Mouse (Mus musculus) liver, embryonic 11.5 days (tissue): ENCODE measurements around the gene Fcgr2b. TPM values are rescaled to one million over a fixed set of nuclear protein-coding genes. Genes with fewer than 3 reads are reported as not detected.

Experiments
- ATAC-seq: fragments of 200-750 bp; cut with Nextera tagmentation; replicated peaks from 2 replicates; pipeline ENCODE4 v1.8.0; 2017; ENCODE audit warnings: moderate number of reproducible peaks, mild to moderate bottlenecking, moderate TSS enrichment, moderate library complexity; ENCODE audit not compliant: low FRiP score
- DNase-seq: peaks from one replicate; pipeline ENCODE4 v3.0.0-alpha.2; 2017; ENCODE audit warnings: low spot score
- H3K27ac ChIP-seq: fragments of 300-500 bp; sonication (generic); 2 replicates; pipeline ENCODE4 v1.5.1; 2014; ENCODE audit warnings: mild to moderate bottlenecking, low read depth, low read length, control low read depth
- H3K27me3 ChIP-seq: fragments of 300-500 bp; sonication (generic); replicated peaks from 2 replicates; pipeline ENCODE4 v1.6.1; 2014; ENCODE audit warnings: low read length, mixed read lengths; ENCODE audit not compliant: control insufficient read depth, insufficient read depth
- H3K36me3 ChIP-seq: fragments of 300-500 bp; sonication (generic); 2 replicates; pipeline ENCODE4 v1.6.1; 2014; ENCODE audit warnings: mild to moderate bottlenecking, low read length, moderate library complexity, mixed read lengths; ENCODE audit not compliant: control insufficient read depth, insufficient read depth
- H3K4me1 ChIP-seq: fragments of 300-500 bp; sonication (generic); replicated peaks from 2 replicates; pipeline ENCODE4 v1.6.1; 2014; ENCODE audit warnings: low read length, mixed read lengths; ENCODE audit not compliant: control insufficient read depth, insufficient read depth
- H3K4me2 ChIP-seq: fragments of 300-500 bp; sonication (generic); 2 replicates; pipeline ENCODE4 v1.6.1; 2014; ENCODE audit warnings: mild to moderate bottlenecking, control low read depth, moderate library complexity
- H3K4me3 ChIP-seq: fragments of 300-500 bp; sonication (generic); 2 replicates; pipeline ENCODE4 v1.5.1; 2014; ENCODE audit warnings: low read depth, low read length, control low read depth
- H3K9ac ChIP-seq: fragments of 300-500 bp; sonication (generic); 2 replicates; pipeline ENCODE4 v1.6.1; 2014; ENCODE audit warnings: low read depth, low read length, control low read depth
- H3K9me3 ChIP-seq: fragments of 300-500 bp; sonication (generic); 2 replicates; pipeline ENCODE4 v1.6.1; 2016; ENCODE audit warnings: low read length, inconsistent platforms, mixed read lengths; ENCODE audit not compliant: control insufficient read depth
- WGBS: fragments of 180-500 bp; shearing (Covaris S2); extraction: QIAGEN DNeasy Blood & Tissue Kit; methylation state at CpG from one replicate; pipeline ENCODE4 v1.1.7; 2014; 5-methylcytosine and 5-hydroxymethylcytosine counted together
- polyA plus RNA-seq: library from polyadenylated mRNA; unstranded; fragments of >200 nt; fragmentation: Nextera tagmentation; extraction: Ambion mirVana; gene quantifications from 2 replicates; pipeline ENCODE4 v1.2.1, GENCODE M21; 2014

The Fcgr2b gene
- polyA plus RNA-seq, 1 experiment from 2014 or later = 2.0 TPM

- ATAC-seq (no peak), DNase-seq (no peak)
- Histone ChIP-seq H3K4me3 (no peak overlapping the region), H3K4me1 (no peaks in the 10 kb centered on the region), H3K4me2 (no peak overlapping the region), H3K27ac (no peak overlapping the region), H3K36me3 (no peaks in the 10 kb centered on the region), H3K9me3 (no peaks in the 10 kb centered on the region), H3K9ac (no peak overlapping the region), H3K27me3 (no peaks in the 10 kb centered on the region)
- WGBS = 72% methylated on average over 4 of the region's 4 CpGs
Measured at GRCm38 (mm10) chr1:170929245-170929644, 47.1 kb downstream of the Fcgr2b start.

DNA sequence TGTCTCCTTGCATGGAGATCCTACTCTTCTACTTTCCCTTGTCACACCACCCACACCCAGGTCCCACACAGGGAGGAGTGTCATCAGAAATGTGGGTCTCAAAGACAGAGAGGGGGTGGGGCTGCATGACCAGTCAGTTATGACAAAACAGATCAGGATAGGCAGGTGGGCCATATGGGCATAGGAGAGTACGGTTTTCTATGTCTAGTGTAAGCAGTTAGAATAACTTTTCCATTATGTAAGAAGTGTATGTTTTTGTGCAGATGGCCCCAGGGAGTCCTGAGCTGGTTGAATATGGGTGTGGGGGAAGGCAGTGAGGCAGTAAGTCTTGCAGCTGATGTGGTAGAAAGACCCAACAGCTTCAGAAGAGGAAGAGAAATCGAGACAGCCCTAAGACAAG, 47.9 kb downstream of the Fcgr2b start:
- Histone ChIP-seq H3K27me3 (no peaks in the 10 kb centered on the region), H3K4me2 (no peak overlapping the region), H3K9ac (no peak overlapping the region), H3K9me3 (no peaks in the 10 kb centered on the region), H3K4me3 (no peak overlapping the region), H3K36me3 (no peaks in the 10 kb centered on the region), H3K4me1 (no peaks in the 10 kb centered on the region), H3K27ac (no peak overlapping the region)
- ATAC-seq = no peak
- no peak for DNase-seq
- WGBS = 56% methylated on average over 2 of the region's 2 CpGs

GRCm38 (mm10) chr1:170927378-170927777, 49.0 kb downstream of the Fcgr2b start, which contains the start of gene Fcrla:
TSS of gene Fcrla (minus strand) at chr1:170927583.
- Histone ChIP-seq H3K4me2 (no peak within 1 kb of the TSS), H3K27me3 (no peaks in the 10 kb centered on the region), H3K4me3 (no peak within 1 kb of the TSS), H3K27ac (no peak within 1 kb of the TSS), H3K4me1 (no peaks in the 10 kb centered on the region), H3K9me3 (no peaks in the 10 kb centered on the region), H3K36me3 (no peaks in the 10 kb centered on the region), H3K9ac (no peak within 1 kb of the TSS)
- 75% methylated on average over 3 of the region's 3 CpGs for WGBS
- DNase-seq = no peak
- ATAC-seq = no peak

GRCm38 (mm10) chr1:170926941-170927340, 49.4 kb downstream of the Fcgr2b start:
- Histone ChIP-seq H3K4me3 (no peak overlapping the region), H3K36me3 (no peaks in the 10 kb centered on the region), H3K27ac (no peak overlapping the region), H3K9me3 (no peaks in the 10 kb centered on the region), H3K4me2 (no peak overlapping the region), H3K27me3 (no peaks in the 10 kb centered on the region), H3K4me1 (no peaks in the 10 kb centered on the region), H3K9ac (no peak overlapping the region)
- ATAC-seq (no peak), DNase-seq (no peak)
- WGBS = 65% methylated on average over 6 of the region's 6 CpGs

GRCm38 (mm10) chr1:170924485-170924884, 51.9 kb downstream of the Fcgr2b start:
- no peak for DNase-seq
- ATAC-seq = peak; percentile 70
- no peaks in the 10 kb centered on the region for H3K4me1 ChIP-seq
- no peaks in the 10 kb centered on the region for H3K27me3 ChIP-seq
- H3K4me2 ChIP-seq = peak overlapping the region; percentile 54
- WGBS = 52% methylated on average over 6 of the region's 6 CpGs
- peak overlapping the region; percentile 5; the same call in 1 of the 2 replicates for H3K4me3 ChIP-seq
- H3K9me3 ChIP-seq = no peaks in the 10 kb centered on the region
- no peak overlapping the region for H3K27ac ChIP-seq
- no peak overlapping the region for H3K9ac ChIP-seq
- H3K36me3 ChIP-seq = no peaks in the 10 kb centered on the region

GRCm38 (mm10) chr1:170919308-170919707, 57.0 kb downstream of the Fcgr2b start:
- no peak overlapping the region for H3K4me3 ChIP-seq
- DNase-seq (no peak), ATAC-seq (no peak)
- no peaks in the 10 kb centered on the region for H3K9me3 ChIP-seq
- H3K4me2 ChIP-seq = no peak overlapping the region
- H3K27ac ChIP-seq = no peak overlapping the region
- H3K36me3 ChIP-seq = no peaks in the 10 kb centered on the region
- 82% methylated on average over 8 of the region's 8 CpGs for WGBS
- no peak overlapping the region for H3K9ac ChIP-seq
- no peaks in the 10 kb centered on the region for H3K27me3 ChIP-seq
- H3K4me1 ChIP-seq = no peaks in the 10 kb centered on the region

GRCm38 (mm10) chr1:170915657-170916056, 60.7 kb downstream of the Fcgr2b start:
- no peak overlapping the region for H3K27ac ChIP-seq
- ATAC-seq (no peak), DNase-seq (no peak)
- no peaks in the 10 kb centered on the region for H3K36me3 ChIP-seq
- no peaks in the 10 kb centered on the region for H3K27me3 ChIP-seq
- H3K9ac ChIP-seq = no peak overlapping the region
- 67% methylated on average over 5 of the region's 5 CpGs for WGBS
- H3K4me1 ChIP-seq = no peaks in the 10 kb centered on the region
- no peak overlapping the region for H3K4me3 ChIP-seq
- no peaks in the 10 kb centered on the region for H3K9me3 ChIP-seq
- no peak overlapping the region for H3K4me2 ChIP-seq

DNA sequence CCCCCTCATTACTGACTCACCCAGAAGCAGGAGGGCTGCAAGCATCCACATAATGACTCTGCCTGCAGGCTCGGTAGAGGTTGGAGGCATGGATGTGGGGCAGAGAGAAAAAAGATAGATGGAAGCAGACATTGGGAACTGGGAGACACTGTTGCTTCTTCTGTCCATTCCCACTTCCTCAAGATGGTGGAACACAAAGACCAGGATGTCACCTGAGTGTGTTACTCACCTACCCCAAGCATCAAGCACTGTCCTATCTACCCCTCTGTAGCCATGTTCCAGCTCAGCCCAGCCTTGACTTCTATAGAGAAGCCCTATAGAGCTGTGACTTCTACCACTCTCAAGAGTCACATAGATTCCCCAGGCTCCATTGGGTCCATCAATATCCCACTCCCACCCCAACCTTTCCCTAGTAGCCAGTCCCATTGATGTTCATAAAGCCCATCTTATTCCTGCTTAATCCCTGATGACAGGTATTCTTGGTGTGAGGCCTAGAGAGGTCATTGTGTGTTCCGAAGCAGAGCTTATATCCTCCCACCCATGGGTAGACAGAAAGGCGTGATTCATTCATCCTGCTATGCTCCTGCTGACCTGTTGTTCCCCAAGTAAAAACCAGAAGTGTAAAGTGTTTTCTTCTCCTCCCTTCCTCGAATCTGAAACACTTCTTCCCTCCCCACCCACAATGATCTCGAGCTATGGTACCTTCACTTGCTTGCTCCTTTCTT, 63.3 kb downstream of the Fcgr2b start, which contains the start of gene Fcrlb:
Fcrlb (minus strand) TSS at position 51 of the 725 bp plus-strand sequence.
- H3K27me3 ChIP-seq = peaks cover 14% of the 10 kb centered on the region
- no peaks in the 10 kb centered on the region for H3K9me3 ChIP-seq
- 56% methylated on average over 5 of the region's 5 CpGs for WGBS
- ATAC-seq (no peak), DNase-seq (no peak)
- no peaks in the 10 kb centered on the region for H3K36me3 ChIP-seq
- no peak within 1 kb of the TSS for H3K4me3 ChIP-seq
- H3K9ac ChIP-seq = no peak within 1 kb of the TSS
- no peak within 1 kb of the TSS for H3K27ac ChIP-seq
- no peak within 1 kb of the TSS for H3K4me2 ChIP-seq
- H3K4me1 ChIP-seq = peaks cover 4% of the 10 kb centered on the region; the same call in 1 of the 2 replicates
